Mouse (Mus musculus): Measurements from ENCODE around the gene Scn5a.

Gene Scn5a

GRCm38 (mm10) chr9:119472412-119472918 lies 106.4 kb downstream of the Scn5a start:
- in situ Hi-C loops (cut with MboI, MseI): loop anchor here (5.0 kb wide), 2 partner anchors 100 to 1790 kb away; no protein-coding TSS in a partner anchor

- in situ Hi-C loops (cut with MboI, MseI): loop anchor here (5.0 kb wide), 2 partner anchors 102 to 1792 kb away; no protein-coding TSS in a partner anchor
Measured at GRCm38 (mm10) chr9:119469691-119470353, 109.0 kb downstream of the Scn5a start.

- in situ Hi-C loops (cut with MboI, MseI): no loop called here
Measured at GRCm38 (mm10) chr9:119465595-119465994, 113.2 kb downstream of the Scn5a start.

- in situ Hi-C loops (cut with MboI, MseI): no loop called here
Measured at GRCm38 (mm10) chr9:119465056-119465455, 113.8 kb downstream of the Scn5a start.

- in situ Hi-C loops (cut with MboI, MseI): no loop called here
Measured at GRCm38 (mm10) chr9:119460410-119460809, 118.4 kb downstream of the Scn5a start.

- in situ Hi-C loops (cut with MboI, MseI): no loop called here
Measured at GRCm38 (mm10) chr9:119457122-119457521, 121.7 kb downstream of the Scn5a start.

- in situ Hi-C loops (cut with MboI, MseI): no loop called here
Measured at GRCm38 (mm10) chr9:119455967-119456366, 122.8 kb downstream of the Scn5a start.

GRCm38 (mm10) chr9:119445737-119446136 lies 133.1 kb downstream of the Scn5a start:
- in situ Hi-C loops (cut with MboI, MseI): no loop called here

- in situ Hi-C loops (cut with MboI, MseI): no loop called here
Measured at GRCm38 (mm10) chr9:119444738-119445429, 133.9 kb downstream of the Scn5a start, which contains the start of gene Exog. Gene Exog, plus strand, starts transcription at chr9:119444943.

- in situ Hi-C loops (cut with MboI, MseI): no loop called here
Measured at GRCm38 (mm10) chr9:119438498-119439000, 140.3 kb downstream of the Scn5a start.

- in situ Hi-C loops (cut with MboI, MseI): no loop called here
Measured at GRCm38 (mm10) chr9:119438065-119438464, 140.8 kb downstream of the Scn5a start.

GRCm38 (mm10) chr9:119435855-119436254 lies 143.0 kb downstream of the Scn5a start:
- in situ Hi-C loops (cut with MboI, MseI): no loop called here

Measured in T-helper 17 cell (primary cell).